20 mouse cellular contexts compared by ENCODE assay signal in genomic region chr6:53271216-53271615, GRCm38 (mm10). TPM values are rescaled to one million over a fixed set of nuclear protein-coding genes. Genes with fewer than 3 reads are reported as not detected.
DNase-seq lines count a peak whose midpoint lies in the region; ATAC-seq lines count a peak whose summit lies in the region.
"Had no signal": no experiment of that assay in that cellular context is flagged by ENCODE, and none has a peak within 500 bp of the region (broad histone marks: within the 10 kb centered on the region; RNA-seq: fewer than 3 reads in every experiment).

No protein-coding gene starts in this region.

- no peak overlapping the region for H3K9ac ChIP-seq in embryonic facial prominence, embryonic 11.5 days (replicated peaks; ENCODE audit: low read length)
- H3K9ac ChIP-seq in embryonic facial prominence, embryonic 14.5 days (ENCODE audit: low read depth, low read length): no peak overlapping the region
- H3K9ac ChIP-seq: embryonic facial prominence, embryonic 13.5 days; forebrain, embryonic 12.5 days; forebrain, postnatal 0 days had no signal

- no peak overlapping the region for H3K27ac ChIP-seq in embryonic facial prominence, embryonic 11.5 days (replicated peaks; ENCODE audit: low read depth, low read length)
- no peak overlapping the region for H3K27ac ChIP-seq in embryonic facial prominence, embryonic 10.5 days (replicated peaks)
- H3K27ac ChIP-seq in embryonic facial prominence, embryonic 14.5 days (replicated peaks; ENCODE audit: low read depth, low read length): no peak overlapping the region
- H3K27ac ChIP-seq: embryonic facial prominence, embryonic 13.5 days; forebrain, embryonic 12.5 days had no signal

- no peaks in the 10 kb centered on the region for H3K36me3 ChIP-seq in embryonic facial prominence, embryonic 11.5 days (replicated peaks; ENCODE audit: control insufficient read depth, insufficient read depth, low read depth, low read length)
- no peaks in the 10 kb centered on the region for H3K36me3 ChIP-seq in embryonic facial prominence, embryonic 10.5 days (replicated peaks)
- no peaks in the 10 kb centered on the region for H3K36me3 ChIP-seq in embryonic facial prominence, embryonic 14.5 days (ENCODE audit: control insufficient read depth, insufficient read depth, low read length)
- H3K36me3 ChIP-seq: embryonic facial prominence, embryonic 13.5 days; forebrain, embryonic 12.5 days had no signal

- intact Hi-C loops in heart, postnatal 36 days (cut with DNase I): no loop called here

- 39% methylated on average over 3 of the region's 3 CpGs for WGBS in embryonic facial prominence, embryonic 11.5 days
- WGBS in embryonic facial prominence, embryonic 10.5 days: 39% methylated on average over 3 of the region's 3 CpGs
- WGBS in embryonic facial prominence, embryonic 14.5 days: 32% methylated on average over 3 of the region's 3 CpGs

- no peak overlapping the region for H3K4me2 ChIP-seq in embryonic facial prominence, embryonic 11.5 days (ENCODE audit: low read depth, low read length)
- H3K4me2 ChIP-seq in embryonic facial prominence, embryonic 14.5 days (ENCODE audit: low read depth, low read length): no peak overlapping the region
- H3K4me2 ChIP-seq: embryonic facial prominence, embryonic 13.5 days; forebrain, embryonic 12.5 days had no signal

- no peaks in the 10 kb centered on the region for H3K27me3 ChIP-seq in embryonic facial prominence, embryonic 11.5 days (ENCODE audit: control insufficient read depth, insufficient read depth, low read length)
- H3K27me3 ChIP-seq in embryonic facial prominence, embryonic 10.5 days (replicated peaks; ENCODE audit: low read depth, poor library complexity, severe bottlenecking): no peaks in the 10 kb centered on the region
- no peaks in the 10 kb centered on the region for H3K27me3 ChIP-seq in embryonic facial prominence, embryonic 14.5 days (replicated peaks; ENCODE audit: control insufficient read depth, insufficient read depth, low read length)
- H3K27me3 ChIP-seq: embryonic facial prominence, embryonic 13.5 days had no signal

- peak; percentile 54 for DNase-seq in embryonic facial prominence, embryonic 11.5 days (ENCODE audit: low spot score)
- DNase-seq in embryonic facial prominence, embryonic 10.5 days (ENCODE audit: low spot score): no peak
- DNase-seq in heart, adult 11 months: peak; percentile 48
- no peak for DNase-seq in heart, postnatal 36 days
- peak; percentile 70 for DNase-seq in embryonic facial prominence, embryonic 14.5 days (ENCODE audit: low spot score)
- no peak for DNase-seq in right cerebral cortex, postnatal 36 days (ENCODE audit: low spot score in 2 of 2)
- DNase-seq: adrenal gland, adult 2 months; adrenal gland, postnatal 10 days; adrenal gland, postnatal 25 days; cerebellum, adult 11 months; cerebellum, adult 18-20 months; cerebellum, adult 8-10 months; cerebellum, adult 9-11 months; cerebellum, postnatal 14 days; cerebellum, postnatal 36 days; forebrain, postnatal 0 days had no signal

- ATAC-seq in embryonic facial prominence, embryonic 11.5 days (replicated peaks; ENCODE audit: insufficient number of reproducible peaks, low FRiP score, low TSS enrichment, low read depth): no peak
- 0 out of 2 replicates have a peak, but pooled peaks have one; percentile 41 for ATAC-seq in embryonic facial prominence, embryonic 14.5 days (ENCODE audit: low read depth)
- ATAC-seq: forebrain, embryonic 14.5 days; forebrain, postnatal 0 days had no signal

- H3K9me3 ChIP-seq in embryonic facial prominence, embryonic 11.5 days (replicated peaks; ENCODE audit: control insufficient read depth, low read length): no peaks in the 10 kb centered on the region
- H3K9me3 ChIP-seq in embryonic facial prominence, embryonic 10.5 days: no peaks in the 10 kb centered on the region
- no peaks in the 10 kb centered on the region for H3K9me3 ChIP-seq in embryonic facial prominence, embryonic 14.5 days (ENCODE audit: control insufficient read depth, low read length)
- H3K9me3 ChIP-seq: embryonic facial prominence, embryonic 13.5 days; forebrain, embryonic 12.5 days had no signal

- H3K4me3 ChIP-seq in embryonic facial prominence, embryonic 11.5 days (ENCODE audit: low read depth, low read length): no peak overlapping the region
- no peak overlapping the region for H3K4me3 ChIP-seq in embryonic facial prominence, embryonic 10.5 days
- H3K4me3 ChIP-seq in embryonic facial prominence, embryonic 14.5 days (ENCODE audit: low read depth, low read length): no peak overlapping the region
- H3K4me3 ChIP-seq: embryonic facial prominence, embryonic 13.5 days; forebrain, embryonic 12.5 days had no signal

- H3K4me1 ChIP-seq in embryonic facial prominence, embryonic 11.5 days (ENCODE audit: control insufficient read depth, insufficient read depth, low read length): 0 out of 2 replicates have a peak, but pooled peaks cover 3% of the 10 kb centered on the region
- H3K4me1 ChIP-seq in embryonic facial prominence, embryonic 10.5 days: peaks cover 45% of the 10 kb centered on the region
- H3K4me1 ChIP-seq in embryonic facial prominence, embryonic 14.5 days (ENCODE audit: control insufficient read depth, insufficient read depth, low read length): peaks cover 22% of the 10 kb centered on the region

RNA-seq across cellular contexts. Expression of gene Creb5, which starts 15.9 kb away (rescaled TPM):
- polyA plus RNA-seq in embryonic facial prominence, embryonic 11.5 days (2014; fragmentation: Nextera tagmentation; extraction: Ambion mirVana): 11.7 and 13.6 TPM in 2 replicates
- polyA plus RNA-seq in embryonic facial prominence, embryonic 10.5 days (2016; fragmentation: Nextera tagmentation; extraction: Ambion mirVana): 10.6 and 13.9 TPM in 2 replicates
- 1 to 10 TPM; 9.3 to 9.4 TPM for total RNA-seq in heart, postnatal 36 days (2021)
- 22.8 and 22.9 TPM in 2 replicates for polyA plus RNA-seq in embryonic facial prominence, embryonic 14.5 days (2014; fragmentation: Nextera tagmentation; extraction: Ambion mirVana)
- total RNA-seq: MEL had no signal

Comparison
In these comparisons a context has a peak if more than half of its experiments do, and no peak if none do; other contexts are left out.
1. DNase-seq: peak in embryonic facial prominence, embryonic 11.5 days (single experiment), heart, adult 11 months (single experiment) and embryonic facial prominence, embryonic 14.5 days (single experiment); none in embryonic facial prominence, embryonic 10.5 days (single experiment), heart, postnatal 36 days (0 of 2) and right cerebral cortex, postnatal 36 days (0 of 2).